Mouse (Mus musculus) layer of hippocampus, adult 18-20 months (tissue): ENCODE results near the gene Lonp2. TPM values are rescaled to one million over a fixed set of nuclear protein-coding genes. Genes with fewer than 3 reads are reported as not detected.

Experiments used
- DNase-seq, 2 experiments: peaks; one replicate each; pipeline ENCODE4 v3.0.0; 2022; ENCODE audit warnings: low spot score in 2 of 2
- total RNA-seq, 2 experiments: library from RNA; stranded (reverse); gene quantifications; 2 replicates each; pipeline ENCODE4 v1.2.3; 2021

Lonp2 gene
- total RNA-seq, 2 experiments from 2014 or later: 83.7 to 86.7 TPM

DNA sequence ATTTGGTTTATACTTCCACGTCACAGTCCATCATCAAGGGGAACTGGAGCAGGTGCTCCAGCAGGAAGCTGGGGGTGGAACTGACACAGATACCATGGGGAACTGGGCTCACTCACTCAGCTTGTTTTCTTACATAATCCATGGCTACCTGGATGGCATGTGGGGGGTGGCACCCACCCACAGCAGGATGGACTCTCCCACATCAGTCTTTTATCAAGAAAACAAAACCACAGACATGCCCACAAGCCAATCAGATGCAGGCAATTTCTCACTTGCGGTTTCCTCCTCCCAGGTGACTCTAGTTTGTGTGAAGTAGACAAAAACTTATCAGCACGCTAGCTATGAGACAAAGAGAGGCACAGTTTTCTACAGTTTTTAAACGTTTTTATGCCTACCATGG, 84.0 kb downstream of the Lonp2 start:
- peak in 1 of 2 experiments; percentile 38 for DNase-seq

DNA sequence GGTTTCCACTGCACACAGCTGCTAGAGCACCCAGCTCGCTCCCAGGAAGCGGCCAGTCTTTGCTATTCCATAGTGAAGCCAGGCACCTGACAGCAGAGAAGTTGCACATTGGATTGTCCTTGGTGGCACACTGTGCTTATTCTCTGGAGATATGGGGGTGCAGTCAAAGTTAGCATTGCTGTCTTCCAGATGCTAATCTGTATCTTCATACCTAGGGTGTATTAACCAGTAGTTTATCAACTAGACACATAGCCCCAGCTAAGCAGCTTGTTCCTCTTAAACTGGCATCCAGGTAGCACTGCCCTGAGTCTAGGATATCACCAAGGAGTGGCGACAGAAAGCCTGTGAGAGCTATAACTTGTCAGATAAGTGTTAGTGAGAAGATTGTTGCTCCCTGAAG, 88.8 kb downstream of the Lonp2 start:
- no peak for DNase-seq

DNA sequence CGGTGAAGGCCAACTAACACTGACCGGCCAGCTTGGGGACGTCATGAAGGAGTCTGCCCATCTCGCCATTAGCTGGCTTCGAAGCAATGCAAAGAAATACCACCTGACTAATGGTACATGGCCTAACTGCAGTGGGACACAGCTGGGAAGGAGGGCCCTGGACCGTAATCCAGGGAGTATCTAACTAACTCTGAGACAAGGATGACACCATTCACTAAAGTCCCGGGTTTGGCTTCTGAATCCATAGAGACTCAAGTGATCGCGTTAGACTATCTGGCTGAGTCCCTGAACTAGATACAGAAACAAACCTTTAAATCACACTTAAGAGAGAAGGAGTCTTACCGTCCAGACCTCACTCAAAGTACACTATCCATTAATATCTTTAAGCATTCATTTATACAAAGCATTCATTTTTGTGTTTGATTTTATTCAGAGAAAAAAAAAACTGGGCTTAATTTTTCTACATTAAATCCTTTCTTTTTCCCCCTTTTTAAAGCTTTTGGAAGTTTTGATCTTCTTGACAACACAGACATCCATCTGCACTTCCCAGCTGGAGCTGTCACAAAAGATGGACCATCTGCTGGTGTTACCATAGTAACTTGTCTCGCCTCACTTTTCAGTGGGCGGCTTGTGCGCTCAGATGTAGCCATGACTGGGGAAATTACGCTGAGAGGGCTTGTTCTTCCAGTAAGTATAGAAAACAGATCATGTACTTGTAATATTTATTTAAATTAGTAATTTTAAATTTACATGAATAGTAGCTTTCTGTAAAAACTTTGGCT, 89.8 kb downstream of the Lonp2 start:
- peak; percentile 88 to 94 for DNase-seq

DNA sequence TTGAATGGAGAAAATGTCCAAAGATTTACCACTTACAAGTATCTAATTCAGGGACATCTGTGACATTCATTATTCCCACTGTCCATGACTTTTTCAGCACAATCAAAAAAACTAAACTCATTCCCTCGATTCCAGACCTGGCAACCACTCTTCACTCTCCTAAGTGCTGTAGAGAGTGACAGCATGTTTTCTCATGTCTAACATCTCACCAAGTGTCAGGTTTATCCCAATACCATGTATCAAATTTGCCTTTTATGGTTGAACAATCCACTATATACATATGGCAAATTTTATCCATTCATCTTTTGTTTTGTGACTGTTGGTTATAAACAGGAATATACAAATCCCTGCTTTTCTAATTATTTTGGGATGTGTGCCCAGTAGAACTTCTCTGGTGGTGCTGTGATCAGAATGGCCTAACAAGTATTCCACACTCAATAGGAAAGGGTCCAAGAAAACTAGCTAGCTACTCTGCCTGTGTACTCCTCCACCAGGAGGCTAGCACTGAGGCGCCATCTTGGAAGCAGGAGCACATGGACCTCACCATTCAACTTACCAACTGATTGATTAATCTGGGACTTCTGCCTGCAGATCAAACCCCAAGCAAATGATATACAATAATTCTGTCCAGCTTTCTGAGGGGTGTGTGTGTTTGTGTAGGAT, 94.6 kb downstream of the Lonp2 start:
- no peak for DNase-seq

DNA sequence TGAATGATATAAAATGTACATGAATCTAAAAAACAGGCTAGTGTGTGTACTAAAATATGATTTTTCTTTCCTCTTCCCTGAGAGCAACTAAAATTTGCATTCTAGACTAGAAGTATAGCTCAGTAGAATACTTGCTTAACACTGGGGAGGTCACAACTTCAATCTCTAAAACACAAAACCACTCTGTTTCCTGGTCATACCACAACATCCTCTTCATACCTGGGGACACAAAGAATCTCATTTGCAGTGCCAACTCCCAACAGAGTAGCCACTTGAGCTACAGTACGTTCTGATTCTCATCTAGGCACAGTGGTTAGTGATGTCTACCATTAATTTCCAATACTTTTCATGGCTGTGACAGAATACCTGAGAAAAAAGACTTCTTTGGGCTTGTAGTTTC, 95.5 kb downstream of the Lonp2 start:
- no peak for DNase-seq

DNA sequence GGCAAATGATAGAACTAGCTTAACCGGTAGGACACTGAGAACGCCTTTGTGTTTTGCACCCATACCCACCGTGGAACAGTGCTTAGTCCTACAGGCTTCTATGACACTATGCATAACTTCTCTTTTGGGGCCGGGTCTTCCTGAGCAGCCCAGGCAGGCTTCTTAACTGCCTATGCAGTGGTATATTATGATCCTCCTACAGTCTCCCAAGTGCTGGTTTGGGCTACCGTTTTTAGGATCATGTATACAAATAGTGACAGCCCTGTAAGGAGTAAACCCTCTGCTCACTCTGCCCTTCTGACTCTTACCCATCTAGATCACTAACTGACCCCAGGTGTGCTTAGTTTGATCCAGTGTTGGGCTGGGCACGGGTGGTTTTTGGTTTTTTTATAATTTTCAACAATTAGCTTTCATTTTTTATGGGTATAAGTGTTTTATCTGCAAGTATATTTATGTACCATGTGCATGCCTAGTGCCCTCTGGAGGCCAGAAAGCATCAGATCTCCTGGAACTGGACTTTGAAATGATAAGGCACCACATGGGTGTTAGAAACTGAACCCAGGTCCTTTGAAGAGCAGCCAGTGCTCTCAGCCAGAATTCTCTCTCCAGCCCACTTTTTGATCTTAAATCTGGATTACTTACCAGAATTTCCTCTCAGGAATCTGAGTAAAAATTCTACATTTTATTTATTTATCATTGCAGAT, 97.1 kb downstream of the Lonp2 start:
- no peak for DNase-seq

DNA sequence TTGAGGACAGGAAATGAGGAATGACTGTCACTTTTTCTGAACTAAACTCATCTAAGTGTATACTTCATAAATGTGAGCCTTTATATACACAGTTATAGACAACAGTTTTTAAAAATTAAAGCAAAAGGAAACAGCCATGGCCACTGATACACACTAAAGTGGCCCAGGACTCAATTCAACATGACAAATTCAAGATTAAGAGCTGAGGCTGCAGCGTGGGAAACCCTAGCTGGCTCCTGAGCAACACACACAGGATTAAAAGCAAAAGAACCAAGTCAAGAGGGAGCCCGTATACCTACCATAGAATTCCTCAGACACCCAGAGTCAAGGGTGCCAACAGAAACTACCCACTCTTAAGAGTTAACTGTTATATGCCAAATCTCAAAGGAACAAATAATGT, 97.6 kb downstream of the Lonp2 start:
- DNase-seq: no peak

DNA sequence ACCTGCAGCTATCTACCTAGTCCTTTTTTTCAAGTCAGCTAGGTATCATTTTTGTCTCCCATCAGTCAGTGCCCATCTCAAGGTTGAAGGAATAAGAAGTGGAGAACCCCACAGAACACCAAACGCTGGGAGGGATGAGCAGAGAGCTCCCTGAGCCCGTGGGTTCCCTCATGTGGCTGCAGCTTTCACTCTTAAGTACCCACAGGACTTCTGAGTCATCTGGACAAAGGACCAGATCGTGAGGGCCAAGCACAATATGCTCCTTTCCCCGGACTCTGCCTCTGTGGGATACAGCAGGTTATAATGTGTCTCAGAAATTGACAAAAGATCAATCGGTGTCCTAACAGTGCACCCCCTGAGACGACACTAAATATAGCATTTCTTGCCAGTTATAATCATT, 103.1 kb downstream of the Lonp2 start:
- DNase-seq: no peak

DNA sequence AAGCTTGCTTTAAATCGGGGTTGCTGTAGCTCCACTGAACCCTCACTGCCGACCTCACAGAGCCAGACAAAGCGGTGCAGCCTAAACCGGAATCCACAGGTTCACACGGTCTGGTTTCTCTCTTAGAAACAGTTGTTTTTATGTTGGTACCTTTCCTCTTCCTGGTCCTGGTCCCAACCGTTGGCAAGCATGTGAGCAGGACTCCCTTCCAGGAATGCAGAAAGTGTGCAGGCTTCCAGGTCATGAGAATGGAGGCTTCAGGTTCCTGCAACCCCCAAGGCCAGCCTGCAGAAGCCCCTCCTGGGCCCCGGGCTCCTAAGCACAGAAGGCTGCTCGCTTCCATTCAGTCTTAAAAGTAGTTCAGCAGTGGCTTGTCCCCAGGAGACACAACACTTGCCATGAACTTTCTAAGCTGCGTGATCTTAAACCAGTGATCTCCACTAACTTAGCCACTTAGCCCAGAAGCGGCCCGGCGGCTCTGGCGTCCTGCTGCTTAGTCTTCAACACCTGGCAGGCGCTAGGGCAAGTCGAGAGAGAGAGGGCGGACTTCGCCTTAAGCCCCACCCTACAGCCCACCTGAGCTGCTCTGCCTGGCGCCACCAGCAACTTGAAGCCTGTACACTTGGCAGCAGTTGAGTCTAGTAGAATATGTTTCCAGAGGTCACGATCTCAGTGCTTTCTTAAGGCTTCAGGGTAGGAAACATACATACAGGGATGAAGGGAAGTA, 104.5 kb downstream of the Lonp2 start:
- DNase-seq: no peak

DNA sequence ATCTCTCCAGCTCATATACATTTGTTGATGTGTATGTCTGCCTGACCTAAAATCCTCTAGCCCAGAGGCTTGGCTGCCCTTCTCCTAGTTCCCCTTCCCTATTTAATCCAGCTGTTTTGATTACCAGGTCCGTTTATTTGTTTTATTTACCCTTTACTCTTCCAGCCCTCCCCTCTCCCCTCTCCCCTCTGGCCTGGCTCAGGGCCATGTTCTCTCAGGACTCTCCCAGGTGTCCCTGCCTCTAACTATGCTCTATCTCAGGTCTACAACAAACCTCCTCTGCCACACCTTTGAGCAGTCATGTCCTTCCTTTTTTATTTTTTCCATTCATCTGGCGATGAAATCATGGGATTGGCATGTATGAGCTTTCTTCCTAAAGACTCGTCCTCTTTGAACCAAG, 106.5 kb downstream of the Lonp2 start:
- no peak for DNase-seq

DNA sequence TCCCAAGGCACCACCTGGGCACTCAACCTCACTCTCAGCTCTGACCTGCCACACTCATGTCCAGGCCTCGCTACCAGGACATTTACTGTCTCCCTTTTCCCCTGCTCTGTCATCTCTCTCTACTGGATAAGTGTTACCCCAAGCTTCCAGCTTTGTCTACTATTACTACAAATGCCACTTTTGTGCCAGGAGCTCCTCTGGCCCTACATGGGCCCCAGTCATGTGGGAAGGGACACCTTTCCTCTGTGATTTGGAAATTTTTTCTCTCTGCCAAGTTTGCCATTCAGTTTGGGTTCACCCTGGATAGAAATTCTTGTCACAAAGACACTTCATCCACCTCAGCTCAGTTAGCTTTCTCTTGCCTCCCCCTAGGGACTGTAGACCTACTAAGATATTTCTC, 107.0 kb downstream of the Lonp2 start:
- no peak for DNase-seq

DNA sequence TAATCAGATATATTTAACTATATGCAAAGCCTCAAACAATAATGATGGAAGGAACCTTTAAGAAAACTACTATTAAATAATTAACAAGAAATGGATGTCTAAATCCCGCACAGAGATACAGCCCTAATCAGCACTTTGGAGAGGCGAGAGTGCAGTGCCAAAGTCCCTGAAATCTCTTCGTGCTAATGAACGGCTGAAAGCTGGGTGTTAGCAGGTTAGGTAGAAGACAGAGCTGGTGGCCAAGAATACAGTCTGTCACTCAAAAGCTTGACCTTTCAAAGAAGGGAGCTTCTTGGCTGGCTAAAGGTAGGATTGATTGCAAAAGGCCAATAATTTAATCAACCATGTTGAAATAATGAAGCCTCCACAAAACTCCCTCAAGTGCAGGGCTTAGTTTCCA, 110.3 kb downstream of the Lonp2 start:
- DNase-seq: no peak

DNA sequence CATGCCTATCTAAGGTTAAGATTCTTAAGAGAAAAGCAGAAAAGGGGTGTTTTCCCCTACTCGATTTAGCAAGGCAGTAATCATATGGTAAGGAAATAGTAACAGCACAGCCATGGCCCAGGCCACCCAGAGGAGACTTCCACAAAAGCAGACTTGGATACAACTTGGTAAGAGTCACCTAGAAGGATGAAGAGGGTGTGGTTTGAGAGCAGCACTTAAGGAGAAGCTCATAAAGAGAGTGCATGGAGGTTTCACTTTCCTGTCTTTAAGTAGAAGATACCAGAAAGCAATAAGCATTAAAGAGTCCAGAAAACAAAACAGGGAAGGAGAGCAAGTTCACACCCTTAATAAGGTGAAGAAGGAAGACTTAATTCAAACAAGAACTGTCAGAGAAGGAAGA, 111.1 kb downstream of the Lonp2 start:
- DNase-seq: no peak

DNA sequence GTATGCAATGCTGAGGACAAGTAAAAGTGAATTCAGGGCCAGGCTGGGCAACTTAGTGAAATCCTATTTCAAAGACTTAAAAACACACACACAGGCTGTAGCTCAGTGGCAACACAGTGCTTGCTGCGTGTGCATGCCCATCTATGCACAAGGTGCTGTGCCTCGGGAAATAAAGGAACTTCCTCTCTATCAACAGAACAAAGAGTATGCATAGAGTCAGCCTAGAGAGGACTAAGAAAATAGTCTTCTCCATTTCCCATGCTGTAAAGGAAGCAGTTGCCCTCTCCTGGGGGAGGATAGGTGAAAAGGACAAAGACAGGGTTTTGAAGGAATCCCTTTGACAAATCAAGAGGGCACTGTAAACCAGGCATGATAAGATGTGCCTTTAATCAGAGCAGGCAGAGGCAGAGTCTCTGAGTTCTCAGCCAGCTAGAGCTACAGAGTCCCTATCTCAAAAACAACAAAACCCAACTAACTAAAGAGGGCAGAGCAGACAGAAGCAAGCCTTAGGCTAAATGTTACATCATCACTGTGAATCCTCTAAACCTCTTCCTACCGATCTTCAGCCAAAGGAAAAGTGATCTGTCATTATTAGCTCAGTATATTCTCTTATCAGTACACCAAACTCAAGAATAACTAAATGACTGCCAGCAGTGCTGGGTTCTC, 111.7 kb downstream of the Lonp2 start:
- DNase-seq: no peak

DNA sequence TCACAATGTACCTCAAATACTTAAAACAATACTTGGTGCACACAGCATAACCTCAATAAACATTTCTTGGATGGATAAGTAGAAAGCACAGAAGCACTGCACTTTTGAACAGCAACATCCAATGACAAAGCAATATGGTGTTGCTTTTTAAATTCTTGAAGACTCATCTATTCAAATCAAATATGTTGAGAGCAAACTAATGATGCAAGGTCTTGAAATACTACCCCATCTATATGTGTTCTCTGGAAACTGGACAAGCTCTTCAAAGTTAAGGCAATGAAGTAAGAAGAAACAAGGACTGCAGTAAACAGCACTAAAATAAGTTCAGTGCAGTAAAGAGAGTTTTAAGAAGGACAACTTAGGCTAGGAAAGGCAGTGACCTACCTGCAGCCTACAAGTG, 117.1 kb downstream of the Lonp2 start:
- DNase-seq: no peak

DNA sequence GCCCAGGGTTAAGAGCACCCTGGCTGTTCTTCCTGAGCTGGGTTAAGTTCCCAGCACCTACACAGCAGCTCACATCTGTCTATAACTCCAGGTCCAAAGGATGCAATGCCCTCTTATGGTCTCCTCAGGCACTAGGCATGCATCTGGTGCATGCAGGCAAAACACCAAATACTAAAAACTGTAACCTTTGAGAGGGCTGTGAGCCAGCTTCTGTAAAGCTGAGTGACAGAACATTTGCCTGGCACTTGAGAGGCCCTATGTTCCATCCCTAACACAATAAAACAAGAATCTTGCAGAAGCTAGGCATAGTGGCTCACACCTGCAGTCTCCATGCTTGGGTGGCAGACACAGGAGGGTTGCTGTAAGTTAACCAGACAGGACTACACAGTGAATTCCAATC, 117.8 kb downstream of the Lonp2 start:
- DNase-seq: no peak

DNA sequence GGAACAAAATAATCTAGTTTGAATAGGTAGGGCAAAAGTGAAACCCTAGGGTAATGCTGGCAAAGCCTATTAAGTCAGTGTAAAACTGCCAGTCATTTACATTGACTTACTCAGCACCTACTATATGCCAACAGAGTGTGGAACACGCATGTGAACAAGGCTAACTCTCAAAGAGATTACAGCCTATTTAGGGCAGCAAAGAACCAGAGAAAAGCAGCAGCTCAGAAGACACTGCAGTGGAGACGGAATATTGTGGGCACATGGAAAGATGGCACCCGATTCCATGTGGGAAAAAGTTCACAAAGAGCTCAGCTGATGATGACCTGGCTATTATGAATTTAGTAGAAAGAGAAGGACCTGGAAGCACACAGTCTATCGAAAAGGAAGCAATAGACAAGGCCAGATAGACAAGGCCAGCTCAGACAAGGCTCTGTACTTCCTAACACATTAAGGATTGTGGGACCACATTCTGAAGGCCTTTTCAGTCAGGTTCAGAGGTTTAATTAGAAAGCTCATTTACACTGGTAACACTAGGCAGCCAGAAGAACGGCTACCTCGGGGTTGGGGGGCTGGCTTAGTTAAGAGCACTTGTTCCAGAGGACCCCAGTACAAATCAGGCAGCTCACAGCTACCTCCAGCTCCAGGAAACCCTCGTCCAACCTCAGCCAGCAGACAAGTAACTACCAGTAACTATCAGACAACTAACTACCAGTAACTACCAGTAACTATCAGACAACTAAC, 118.9 kb downstream of the Lonp2 start:
- no peak for DNase-seq

DNA sequence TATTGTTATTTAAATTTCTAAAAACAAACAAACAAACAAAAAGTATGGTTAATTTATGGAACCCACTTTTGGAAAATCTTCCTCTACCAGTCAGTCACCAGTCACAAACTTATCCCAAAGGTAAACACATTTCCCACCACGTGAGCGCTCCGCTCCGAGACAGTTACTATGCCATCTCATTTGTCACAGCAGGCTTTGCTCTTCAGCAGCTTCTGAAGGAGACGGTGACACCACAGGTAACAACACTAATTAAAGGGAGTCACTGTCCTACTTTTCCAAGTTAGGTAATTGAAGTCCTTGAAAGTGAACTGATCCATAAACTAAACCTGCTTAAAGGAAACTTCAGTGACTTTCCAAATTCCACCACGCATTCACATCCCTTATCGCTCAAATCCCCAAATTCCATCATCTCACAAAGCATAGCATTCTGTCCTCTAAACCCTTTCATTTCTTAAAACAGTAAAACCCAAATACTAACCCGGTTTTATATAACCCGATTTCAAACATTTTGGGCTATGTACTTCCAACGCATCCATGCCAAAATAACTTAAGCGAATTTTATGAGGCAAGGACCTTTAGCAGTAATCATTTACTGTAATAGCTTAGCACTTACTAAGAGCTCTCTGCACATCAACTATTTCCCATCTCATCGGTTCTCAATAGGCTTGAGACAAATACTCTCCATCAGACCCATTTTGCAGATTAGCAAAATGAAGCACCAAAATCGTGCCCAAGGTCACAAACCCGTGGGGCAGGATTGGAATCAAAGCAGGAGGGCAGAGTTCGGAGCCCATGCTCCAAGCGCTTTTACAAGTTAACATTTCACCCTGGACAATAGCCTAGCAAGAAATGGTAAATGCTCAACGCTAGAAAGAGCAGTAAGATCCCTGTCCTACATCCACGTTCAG, 120.7 kb downstream of the Lonp2 start:
- no peak for DNase-seq

DNA sequence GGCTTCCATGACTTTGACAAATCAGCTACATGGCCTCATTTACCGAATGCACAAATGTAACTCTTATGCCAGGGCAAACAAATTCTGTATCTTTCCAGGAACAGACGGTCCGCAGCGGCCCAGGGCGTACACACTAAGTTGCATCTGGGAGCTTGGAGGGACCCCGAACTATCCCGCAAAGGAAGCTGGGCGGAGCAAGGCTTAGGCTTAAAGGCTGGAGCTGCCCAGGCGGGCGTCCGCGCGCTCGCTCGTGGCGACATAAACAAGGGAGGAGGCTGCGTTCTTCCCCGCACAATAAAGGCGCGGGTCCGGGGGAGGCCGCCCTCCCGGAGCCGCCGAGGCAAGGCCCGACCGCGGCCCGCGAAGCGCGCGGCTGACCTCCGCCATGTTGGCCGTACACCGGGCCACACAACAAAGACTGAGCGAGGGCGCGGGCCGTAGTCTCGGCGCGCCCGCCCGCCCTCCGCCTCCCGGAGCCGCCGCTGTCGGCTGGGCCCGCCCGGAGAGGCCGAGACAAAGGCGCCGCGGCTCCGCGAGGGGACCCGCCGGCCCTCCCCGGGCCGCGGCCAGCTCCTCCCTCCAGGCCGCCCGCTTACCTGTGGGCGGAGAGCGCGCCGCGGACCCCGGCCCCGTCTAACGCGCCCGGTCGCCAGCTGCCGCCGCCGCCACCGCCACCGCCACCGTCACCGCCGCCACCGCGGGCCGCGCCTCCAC, 121.5 kb downstream of the Lonp2 start, which contains the start of the genes Gm10638 and Siah1a:
TSS of gene Gm10638 (plus strand) at position 479 of the 714 bp plus-strand sequence.
TSS of gene Siah1a (minus strand) at position 714 of the 714 bp plus-strand sequence.
- peak; percentile 64 to 68 for DNase-seq
